Mouse (Mus musculus) CH12.LX (cell line): ENCODE results near the gene Mettl27. TPM values are rescaled to one million over a fixed set of nuclear protein-coding genes. Genes with fewer than 3 reads are reported as not detected.

Source experiments
- DNase-seq: peaks from one replicate; pipeline ENCODE4 v3.0.0-alpha.2; 2013; ENCODE audit errors: extremely low read depth
- H3K27ac ChIP-seq: 2 replicates; pipeline ENCODE4 v1.5.1; 2012; ENCODE audit warnings: low read depth, mild to moderate bottlenecking, control low read depth, moderate library complexity; ENCODE audit not compliant: insufficient read depth
- H3K27me3 ChIP-seq: replicated peaks from 2 replicates; pipeline ENCODE3; 2012; ENCODE audit warnings: inconsistent platforms
- H3K36me3 ChIP-seq, 2 experiments: replicated peaks in 1 of 2; 2 replicates each; pipeline versions ENCODE3 to v1.6.1; 2012; ENCODE audit warnings: inconsistent platforms in 1 of 2, low read length in 1 of 2, mild to moderate bottlenecking in 1 of 2, mixed read lengths in 1 of 2, moderate library complexity in 1 of 2; ENCODE audit not compliant: control insufficient read depth in 1 of 2, insufficient read depth in 1 of 2
- H3K4me1 ChIP-seq, 2 experiments: 2 replicates each; pipeline ENCODE4 v1.6.1; 2012; ENCODE audit warnings: inconsistent platforms in 1 of 2, moderate library complexity in 1 of 2; ENCODE audit not compliant: insufficient read depth in 2 of 2, control insufficient read depth in 1 of 2
- H3K4me2 ChIP-seq: 2 replicates; pipeline ENCODE4 v1.6.1; 2012; ENCODE audit warnings: low read depth, mild to moderate bottlenecking, control low read depth; ENCODE audit not compliant: poor library complexity, insufficient read depth, severe bottlenecking
- H3K4me3 ChIP-seq, 3 experiments: fragments of 150-350 bp in 1 of 3; sonication (generic) in 1 of 3; replicated peaks in 1 of 3; 2 replicates each; pipeline versions ENCODE3 to v1.5.1; 2011 to 2012; ENCODE audit warnings: low read depth in 2 of 3, low read length in 2 of 3, mild to moderate bottlenecking in 2 of 3, moderate library complexity in 2 of 3, control low read depth in 1 of 3, improper control_type of control experiment in 1 of 3, inconsistent platforms in 1 of 3, mixed read lengths in 1 of 3; ENCODE audit not compliant: poor library complexity in 1 of 3
- H3K79me2 ChIP-seq: replicated peaks from 2 replicates; pipeline ENCODE4 v1.6.1; 2012; ENCODE audit warnings: mild to moderate bottlenecking, moderate library complexity; ENCODE audit not compliant: control insufficient read depth, poor library complexity, insufficient read depth, severe bottlenecking; ENCODE audit errors: extremely low read depth
- H3K9ac ChIP-seq: 2 replicates; pipeline ENCODE4 v1.6.1; 2012; ENCODE audit warnings: low read depth, mild to moderate bottlenecking, control low read depth, moderate library complexity; ENCODE audit not compliant: insufficient read depth
- H3K9me3 ChIP-seq: replicated peaks from 2 replicates; pipeline ENCODE3; 2012; ENCODE audit warnings: low read length, inconsistent platforms, mixed read lengths
- CHD1 ChIP-seq: IDR thresholded peaks from 2 replicates; pipeline ENCODE4 v1.6.1; 2012; ENCODE audit warnings: low read depth, low read length, improper control_type of control experiment, inconsistent platforms
- CHD2 ChIP-seq: IDR thresholded peaks from 2 replicates; pipeline ENCODE4 v1.6.1; 2011; ENCODE audit warnings: low read length, improper control_type of control experiment
- CTCF ChIP-seq, 2 experiments: IDR thresholded peaks in 1 of 2; conservative IDR thresholded peaks in 1 of 2; 2 replicates each; pipeline ENCODE4 v1.5.1; 2011 to 2012; ENCODE audit warnings: low read depth in 2 of 2, low read length in 2 of 2, improper control_type of control experiment in 1 of 2, inconsistent platforms in 1 of 2, mild to moderate bottlenecking in 1 of 2, moderate library complexity in 1 of 2
- ETS1 ChIP-seq: conservative IDR thresholded peaks from 2 replicates; pipeline ENCODE4 v1.6.1; 2012; ENCODE audit warnings: low read depth, mild to moderate bottlenecking, inconsistent platforms, low read length, improper control_type of control experiment, moderate library complexity
- HCFC1 ChIP-seq: IDR thresholded peaks from 2 replicates; pipeline ENCODE4 v1.6.1; 2012; ENCODE audit warnings: low read depth, mild to moderate bottlenecking, inconsistent platforms, low read length, improper control_type of control experiment
- JUN ChIP-seq: IDR thresholded peaks from 2 replicates; pipeline ENCODE4 v1.6.1; 2011; ENCODE audit warnings: low read depth, mild to moderate bottlenecking, low read length, improper control_type of control experiment, moderate library complexity; ENCODE audit not compliant: insufficient read depth
- JUND ChIP-seq: conservative IDR thresholded peaks from 2 replicates; pipeline ENCODE4 v1.6.1; 2011; ENCODE audit warnings: low read depth, low read length, improper control_type of control experiment
- KAT2A ChIP-seq: IDR thresholded peaks from 2 replicates; pipeline ENCODE4 v1.6.1; 2012; ENCODE audit warnings: low read length, improper control_type of control experiment, inconsistent platforms; ENCODE audit not compliant: insufficient replicate concordance
- MAX ChIP-seq: IDR thresholded peaks from 2 replicates; pipeline ENCODE4 v1.6.1; 2011; ENCODE audit warnings: low read length, improper control_type of control experiment
- MAZ ChIP-seq: IDR thresholded peaks from 2 replicates; pipeline ENCODE4 v1.6.1; 2012; ENCODE audit warnings: low read depth, mild to moderate bottlenecking, inconsistent platforms, low read length, improper control_type of control experiment, moderate library complexity
- MEF2A ChIP-seq: IDR thresholded peaks from 2 replicates; pipeline ENCODE4 v1.6.1; 2014; ENCODE audit warnings: low read depth, mild to moderate bottlenecking, inconsistent platforms, low read length, improper control_type of control experiment, borderline replicate concordance
- MXI1 ChIP-seq: IDR thresholded peaks from 2 replicates; pipeline ENCODE4 v1.6.1; 2011; ENCODE audit warnings: mild to moderate bottlenecking, low read depth, low read length, improper control_type of control experiment
- MYC ChIP-seq: IDR thresholded peaks from 2 replicates; pipeline ENCODE4 v1.6.1; 2011; ENCODE audit warnings: low read depth, mild to moderate bottlenecking, improper control_type of control experiment, low read length
- NELFE ChIP-seq: IDR thresholded peaks from 2 replicates; pipeline ENCODE4 v1.6.1; 2011; ENCODE audit warnings: low read depth, low read length, improper control_type of control experiment
- RAD21 ChIP-seq: IDR thresholded peaks from 2 replicates; pipeline ENCODE4 v1.6.1; 2011; ENCODE audit warnings: low read depth, mild to moderate bottlenecking, low read length, improper control_type of control experiment, moderate library complexity
- SIN3A ChIP-seq: IDR thresholded peaks from 2 replicates; pipeline ENCODE4 v1.6.1; 2012; ENCODE audit warnings: low read length, improper control_type of control experiment, inconsistent platforms
- SMC3 ChIP-seq: IDR thresholded peaks from 2 replicates; pipeline ENCODE4 v1.6.1; 2011; ENCODE audit warnings: low read depth, low read length, improper control_type of control experiment
- USF1 ChIP-seq: IDR thresholded peaks from 2 replicates; pipeline ENCODE4 v1.6.1; 2014; ENCODE audit warnings: low read depth, mild to moderate bottlenecking, inconsistent platforms, low read length, improper control_type of control experiment
- ZC3H11A ChIP-seq: IDR thresholded peaks from 2 replicates; pipeline ENCODE4 v1.6.1; 2012; ENCODE audit warnings: low read depth, mild to moderate bottlenecking, inconsistent platforms, low read length, improper control_type of control experiment
- ZKSCAN1 ChIP-seq: IDR thresholded peaks from 2 replicates; pipeline ENCODE4 v1.6.1; 2012; ENCODE audit warnings: low read depth, inconsistent platforms, low read length, improper control_type of control experiment, borderline replicate concordance
- ZMIZ1 ChIP-seq: IDR thresholded peaks from 2 replicates; pipeline ENCODE4 v1.6.1; 2012; ENCODE audit warnings: low read depth, mild to moderate bottlenecking, inconsistent platforms, low read length, improper control_type of control experiment
- ZNF384 ChIP-seq: IDR thresholded peaks from 2 replicates; pipeline ENCODE4 v1.6.1; 2012; ENCODE audit warnings: low read depth, low read length, improper control_type of control experiment, inconsistent platforms
- dilution Hi-C: fragments of 300-500 bp; cut with MboI; formaldehyde crosslinking; loops from 2 replicates; pipeline ENCODE4 v1.14.3; 2020; ENCODE audit warnings: low sequenced_read_pairs; ENCODE audit not compliant: extremely low pct_unique_long_range_greater_than_20kb, extremely low pct_ligation_motif_present
- in situ Hi-C: fragments of 300-500 bp; cut with MboI; formaldehyde crosslinking; loops from 3 replicates; pipeline ENCODE4 v1.14.3; 2019; ENCODE audit warnings: low sequenced_read_pairs, low pct_ligation_motif_present, low pct_unique_long_range_greater_than_20kb, mixed read lengths
- polyA plus RNA-seq: library from polyadenylated mRNA; unstranded; fragments of >175 nt; gene quantifications from 2 replicates; pipeline ENCODE4 v1.2.1, GENCODE M21; 2012; ENCODE audit warnings: low read depth; ENCODE audit not compliant: insufficient read length
- total RNA-seq, 2 experiments: library from RNA; depleted of rRNA; stranded (reverse); fragments of 300-350 nt in 1 of 2; fragments of >200 nt in 1 of 2; gene quantifications; 2 replicates each; pipeline ENCODE4 v1.2.3; 2012 to 2014

Gene Mettl27
- total and polyA plus RNA-seq, 3 experiments: 0.73 to 1.9 (median 0.93) TPM

- H3K27me3 ChIP-seq: peaks cover 52% of the 10 kb centered on the region
- no peaks in the 10 kb centered on the region for H3K9me3 ChIP-seq
- TF ChIP-seq JUND (no peak), ZNF384 (no peak), ETS1 (no peak)
- no peaks in the 10 kb centered on the region for H3K36me3 ChIP-seq
- dilution Hi-C loops: no loop called here
- no peak overlapping the region for H3K4me3 ChIP-seq
- H3K27ac ChIP-seq: no peak overlapping the region
- no peak for DNase-seq
- no peaks in the 10 kb centered on the region for H3K4me1 ChIP-seq
- in situ Hi-C loops: no loop called here
- no peaks in the 10 kb centered on the region for H3K79me2 ChIP-seq
- H3K4me2 ChIP-seq: no peak overlapping the region
- H3K9ac ChIP-seq: no peak overlapping the region
These were observed 44.5 kb downstream of the Mettl27 start for GRCm38 (mm10) chr5:134976577-134977250.

GRCm38 (mm10) chr5:134977837-134978236, 45.7 kb downstream of the Mettl27 start:
- dilution Hi-C loops (no loop called here), in situ Hi-C loops (no loop called here)
- Histone ChIP-seq H3K79me2 (no peaks in the 10 kb centered on the region), H3K36me3 (no peaks in the 10 kb centered on the region), H3K27ac (no peak overlapping the region), H3K4me2 (no peak overlapping the region), H3K27me3 (peaks cover 51% of the 10 kb centered on the region), H3K9ac (no peak overlapping the region), H3K4me1 (no peaks in the 10 kb centered on the region), H3K4me3 (no peak overlapping the region), H3K9me3 (no peaks in the 10 kb centered on the region)
- TF ChIP-seq ZC3H11A (no peak), MAX (no peak), NELFE (no peak), RAD21 (no peak), SIN3A (no peak), CHD1 (no peak), SMC3 (no peak), ZMIZ1 (no peak), ZKSCAN1 (no peak)
- no peak for DNase-seq

GRCm38 (mm10) chr5:134981149-134981548, 49.0 kb downstream of the Mettl27 start:
- H3K27ac ChIP-seq: no peak overlapping the region
- H3K9ac ChIP-seq: no peak overlapping the region
- no peak overlapping the region; the same call in 1 of the 2 replicates for H3K4me2 ChIP-seq
- DNase-seq: no peak
- in situ Hi-C loops (no loop called here), dilution Hi-C loops (no loop called here)
- no peak overlapping the region for H3K4me3 ChIP-seq
- no peaks in the 10 kb centered on the region for H3K9me3 ChIP-seq
- peaks cover 33% of the 10 kb centered on the region for H3K27me3 ChIP-seq
- no peaks in the 10 kb centered on the region for H3K36me3 ChIP-seq
- TF ChIP-seq MXI1: no peak
- no peak for TF ChIP-seq CHD2
- TF ChIP-seq JUN: no peak
- no peak for TF ChIP-seq HCFC1
- TF ChIP-seq KAT2A: no peak
- no peak for TF ChIP-seq CHD1
- no peak for TF ChIP-seq CTCF (conservative IDR thresholded peaks at IDR 0.05 in 1 of 2, IDR thresholded peaks at IDR 0.05 in 1 of 2; ENCODE audit: low read depth in 2 of 2, low read length in 2 of 2)
- TF ChIP-seq MYC: no peak
- TF ChIP-seq MEF2A: no peak
- TF ChIP-seq MAZ: no peak
- TF ChIP-seq ZC3H11A: no peak
- no peak for TF ChIP-seq ZMIZ1
- no peak for TF ChIP-seq USF1
- TF ChIP-seq ZNF384: no peak
- no peak for TF ChIP-seq ETS1
- H3K4me1 ChIP-seq: no peaks in the 10 kb centered on the region
- H3K79me2 ChIP-seq: no peaks in the 10 kb centered on the region
